Mouse (Mus musculus): ENCODE results near the gene Olfr15. TPM values are rescaled to one million over a fixed set of nuclear protein-coding genes. Genes with fewer than 3 reads are reported as not detected.
"Not testable (repeated sequence)": the region's sequence is repeated elsewhere in the genome, so short reads cannot be mapped to it uniquely, and the experiment has no call there.

The Olfr15 gene
- not detected in 2 replicates for polyA plus RNA-seq (2015; fragmentation: Nextera tagmentation; extraction: Ambion mirVana)

- Histone ChIP-seq H3K4me3 (replicated peaks) (no peak within 1 kb of the TSS), H3K4me2 (replicated peaks) (no peak within 1 kb of the TSS), H3K27me3 (no peaks in the 10 kb centered on the region), H3K27ac (no peak within 1 kb of the TSS), H3K9me3 (no peaks in the 10 kb centered on the region), H3K4me1 (replicated peaks) (no peaks in the 10 kb centered on the region), H3K36me3 (no peaks in the 10 kb centered on the region), H3K9ac (replicated peaks) (no peak within 1 kb of the TSS)
- ATAC-seq, result no peak
These were observed at the start of gene Olfr15 for GRCm38 (mm10) chr16:3830588-3831109. Gene Olfr15 (plus strand): TSS chr16:3830878.

GRCm38 (mm10) chr16:3781237-3781636, 49.4 kb upstream of the Olfr15 start:
- Histone ChIP-seq H3K4me1 (replicated peaks) (no peaks in the 10 kb centered on the region), H3K27ac (no peak overlapping the region), H3K4me2 (replicated peaks) (no peak overlapping the region), H3K9me3 (no peaks in the 10 kb centered on the region), H3K9ac (replicated peaks) (no peak overlapping the region), H3K27me3 (no peaks in the 10 kb centered on the region), H3K36me3 (no peaks in the 10 kb centered on the region), H3K4me3 (replicated peaks) (no peak overlapping the region)
- no peak for ATAC-seq

DNA sequence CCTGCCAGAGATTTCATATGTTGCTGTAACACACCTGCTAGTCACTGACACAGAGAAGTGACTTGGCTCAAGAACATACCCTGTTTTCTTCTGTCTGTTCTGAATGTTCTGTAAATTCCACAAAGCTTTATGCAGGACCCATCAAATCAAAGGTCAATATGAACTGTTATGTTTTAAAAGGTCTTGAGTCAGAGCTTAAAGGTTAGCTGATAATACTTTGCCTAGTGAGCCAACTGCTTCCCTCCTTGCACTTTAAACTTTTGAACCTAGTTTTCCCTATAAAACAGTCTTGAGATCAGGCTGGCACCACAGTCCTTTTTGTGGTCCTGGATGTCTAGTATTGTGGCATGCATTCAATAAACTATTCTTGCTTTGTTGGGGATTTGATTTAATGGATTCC, 42.3 kb upstream of the Olfr15 start:
- no peaks in the 10 kb centered on the region for H3K9me3 ChIP-seq
- H3K27ac ChIP-seq, result no peak overlapping the region
- ATAC-seq, result no peak
- H3K4me1 ChIP-seq (replicated peaks), result no peaks in the 10 kb centered on the region
- H3K9ac ChIP-seq (replicated peaks), result no peak overlapping the region
- no peak overlapping the region for H3K4me3 ChIP-seq (replicated peaks)
- no peaks in the 10 kb centered on the region for H3K36me3 ChIP-seq
- H3K27me3 ChIP-seq, result no peaks in the 10 kb centered on the region
- H3K4me2 ChIP-seq (replicated peaks), result no peak overlapping the region

- Histone ChIP-seq H3K27me3 (no peaks in the 10 kb centered on the region), H3K9ac (replicated peaks) (no peak overlapping the region), H3K36me3 (no peaks in the 10 kb centered on the region), H3K9me3 (no peaks in the 10 kb centered on the region), H3K4me2 (replicated peaks) (no peak overlapping the region), H3K27ac (no peak overlapping the region), H3K4me3 (replicated peaks) (no peak overlapping the region), H3K4me1 (replicated peaks) (no peaks in the 10 kb centered on the region)
- 88% methylated on average over 3 of the region's 3 CpGs for WGBS
- ATAC-seq, result no peak
These were observed 22.5 kb upstream of the Olfr15 start for GRCm38 (mm10) chr16:3808176-3808575.

DNA sequence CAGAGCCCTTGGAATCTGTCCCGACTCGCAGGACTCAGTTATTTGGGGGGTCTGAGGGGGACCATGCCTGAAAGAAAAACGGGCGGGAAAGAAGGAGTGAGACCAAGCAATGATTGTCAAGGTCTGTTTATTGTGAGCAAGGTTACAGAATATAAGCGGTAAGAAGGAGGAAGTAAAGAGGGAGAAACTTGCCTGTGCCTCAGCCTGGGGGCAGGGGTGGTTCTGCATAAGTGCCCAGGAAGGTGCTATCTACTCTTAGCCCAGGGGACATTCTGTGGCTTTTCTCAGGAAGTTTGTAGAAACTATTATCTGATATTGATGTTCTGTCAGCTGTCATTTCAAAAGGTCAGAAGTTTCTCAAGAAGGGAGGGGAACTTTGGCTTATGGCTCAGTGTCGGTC, 16.0 kb upstream of the Olfr15 start:
- 83% methylated on average over 6 of the region's 6 CpGs for WGBS
- not testable (repeated sequence) for H3K27ac ChIP-seq

DNA sequence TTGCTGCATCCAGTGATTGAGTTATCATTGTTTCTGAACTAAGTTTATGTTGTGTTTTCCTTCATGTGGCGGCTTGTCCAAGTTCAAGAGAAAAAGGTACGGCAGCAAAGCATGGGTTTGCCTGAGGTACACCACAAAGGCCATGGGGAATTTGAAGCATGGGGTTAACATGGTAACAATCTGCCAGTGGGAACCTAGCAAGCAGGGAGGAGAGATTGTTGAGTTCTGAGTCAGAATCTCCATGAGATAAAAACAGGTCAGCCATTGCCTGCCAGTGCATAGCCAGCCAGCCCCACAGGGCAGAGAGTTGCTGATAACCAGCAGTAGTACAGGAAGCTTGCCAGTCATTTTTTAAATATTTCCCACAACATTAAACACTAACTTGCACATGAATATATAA, 10.5 kb upstream of the Olfr15 start:
- Histone ChIP-seq H3K4me3 (replicated peaks) (no peak overlapping the region), H3K27ac (no peak overlapping the region), H3K4me1 (replicated peaks) (no peaks in the 10 kb centered on the region), H3K4me2 (replicated peaks) (no peak overlapping the region), H3K36me3 (no peaks in the 10 kb centered on the region), H3K9me3 (no peaks in the 10 kb centered on the region), H3K9ac (replicated peaks) (no peak overlapping the region), H3K27me3 (no peaks in the 10 kb centered on the region)
- 93% methylated on average over 2 of the region's 2 CpGs for WGBS
- ATAC-seq, result no peak

More for the DNA sequence above, 16.0 kb upstream of the Olfr15 start:
- H3K4me1 ChIP-seq (replicated peaks); H3K9me3 ChIP-seq; ATAC-seq; H3K27me3 ChIP-seq; H3K4me3 ChIP-seq (replicated peaks); H3K9ac ChIP-seq (replicated peaks); H3K4me2 ChIP-seq (replicated peaks); H3K36me3 ChIP-seq: not testable (repeated sequence)

- Histone ChIP-seq H3K36me3 (no peaks in the 10 kb centered on the region), H3K4me2 (replicated peaks) (no peak overlapping the region), H3K27ac (no peak overlapping the region), H3K9me3 (no peaks in the 10 kb centered on the region), H3K27me3 (no peaks in the 10 kb centered on the region), H3K4me3 (replicated peaks) (no peak overlapping the region), H3K9ac (replicated peaks) (no peak overlapping the region), H3K4me1 (replicated peaks) (no peaks in the 10 kb centered on the region)
- WGBS, result 62% methylated on average over 3 of the region's 3 CpGs
- no peak for ATAC-seq
These were observed 2.7 kb upstream of the Olfr15 start for GRCm38 (mm10) chr16:3828021-3828420.

GRCm38 (mm10) chr16:3829727-3830126, 951 bp upstream of the Olfr15 start:
- H3K4me3 ChIP-seq (replicated peaks), result no peak overlapping the region
- no peak overlapping the region for H3K4me2 ChIP-seq (replicated peaks)
- H3K27me3 ChIP-seq, result no peaks in the 10 kb centered on the region
- H3K9ac ChIP-seq (replicated peaks), result no peak overlapping the region
- no peaks in the 10 kb centered on the region for H3K4me1 ChIP-seq (replicated peaks)
- ATAC-seq, result no peak
- 90% methylated on average over 2 of the region's 2 CpGs for WGBS
- H3K27ac ChIP-seq, result no peak overlapping the region
- H3K36me3 ChIP-seq, result no peaks in the 10 kb centered on the region
- H3K9me3 ChIP-seq, result no peaks in the 10 kb centered on the region

DNA sequence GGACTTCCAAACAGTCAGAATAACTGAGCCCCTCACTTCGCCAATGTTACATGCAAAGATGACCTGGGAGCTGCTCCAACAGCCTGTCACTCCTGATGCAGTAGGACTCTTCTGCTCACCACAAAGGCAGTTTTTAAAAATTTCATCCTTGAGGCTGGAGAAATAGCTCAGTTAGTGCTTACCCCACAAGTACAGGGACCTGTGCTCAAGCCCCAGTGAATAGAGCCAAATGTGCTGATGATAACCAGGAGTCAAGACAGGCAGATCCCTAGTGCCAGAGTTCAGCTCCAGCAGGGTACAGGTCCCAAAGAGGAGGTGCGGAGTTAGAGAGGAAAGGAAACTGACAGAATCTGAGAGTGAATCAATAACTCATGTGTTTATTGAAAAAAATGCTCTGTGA, 4.8 kb downstream of the Olfr15 start:
- Histone ChIP-seq H3K36me3 (no peaks in the 10 kb centered on the region), H3K4me1 (replicated peaks) (no peaks in the 10 kb centered on the region), H3K4me3 (replicated peaks) (no peak overlapping the region), H3K27ac (no peak overlapping the region), H3K9me3 (no peaks in the 10 kb centered on the region), H3K9ac (replicated peaks) (no peak overlapping the region), H3K27me3 (no peaks in the 10 kb centered on the region), H3K4me2 (replicated peaks) (no peak overlapping the region)
- no peak for ATAC-seq
- 90% methylated on average over 2 of the region's 2 CpGs for WGBS

GRCm38 (mm10) chr16:3839157-3839885, 8.6 kb downstream of the Olfr15 start:
- no peak overlapping the region for H3K4me2 ChIP-seq (replicated peaks)
- 0 out of 2 replicates have a peak, but pooled peaks cover 7% of the 10 kb centered on the region for H3K4me1 ChIP-seq (replicated peaks)
- H3K4me3 ChIP-seq (replicated peaks), result no peak overlapping the region
- H3K27me3 ChIP-seq, result no peaks in the 10 kb centered on the region
- no peaks in the 10 kb centered on the region for H3K9me3 ChIP-seq
- no peaks in the 10 kb centered on the region for H3K36me3 ChIP-seq
- H3K27ac ChIP-seq, result no peak overlapping the region
- 63% methylated on average over 17 of the region's 17 CpGs for WGBS
- H3K9ac ChIP-seq (replicated peaks), result no peak overlapping the region
- ATAC-seq, result no peak

- Histone ChIP-seq H3K4me3 (replicated peaks) (no peak overlapping the region), H3K9me3 (no peaks in the 10 kb centered on the region), H3K27me3 (no peaks in the 10 kb centered on the region), H3K36me3 (no peaks in the 10 kb centered on the region), H3K9ac (replicated peaks) (no peak overlapping the region; the same call in 1 of the 2 replicates), H3K4me1 (replicated peaks) (peaks cover 17% of the 10 kb centered on the region), H3K27ac (no peak overlapping the region), H3K4me2 (replicated peaks) (no peak overlapping the region)
- ATAC-seq, result no peak
- WGBS, result 34% methylated on average over 4 of the region's 4 CpGs
These were observed 12.3 kb downstream of the Olfr15 start for GRCm38 (mm10) chr16:3842989-3843388.

GRCm38 (mm10) chr16:3843796-3844195, 13.1 kb downstream of the Olfr15 start:
- H3K4me1 ChIP-seq (replicated peaks), result peaks cover 19% of the 10 kb centered on the region
- H3K9ac ChIP-seq (replicated peaks), result no peak overlapping the region
- 80% methylated on average over 1 of the region's 1 CpGs for WGBS
- H3K36me3 ChIP-seq, result no peaks in the 10 kb centered on the region
- H3K27ac ChIP-seq, result no peak overlapping the region
- H3K9me3 ChIP-seq, result no peaks in the 10 kb centered on the region
- no peak overlapping the region for H3K4me3 ChIP-seq (replicated peaks)
- no peak for ATAC-seq
- no peaks in the 10 kb centered on the region for H3K27me3 ChIP-seq
- no peak overlapping the region for H3K4me2 ChIP-seq (replicated peaks)
